Mouse (Mus musculus) left cerebral cortex, postnatal 25 days (tissue): ENCODE results near the gene Gm10198. TPM values are rescaled to one million over a fixed set of nuclear protein-coding genes. Genes with fewer than 3 reads are reported as not detected.

Source experiments
- DNase-seq, 2 experiments: peaks; one replicate each; pipeline ENCODE4 v3.0.0; 2022; ENCODE audit warnings: low spot score in 2 of 2, mixed read lengths in 1 of 2
- intact Hi-C: fragments of 180-260 bp; cut with DNase I; formaldehyde crosslinking; loops from one replicate; pipeline ENCODE4 v1.15.1; 2025
- total RNA-seq, 2 experiments: library from RNA; stranded (reverse); gene quantifications; 2 replicates each; pipeline ENCODE4 v1.2.3; 2021

Gene Gm10198
- total RNA-seq, 2 experiments from 2014 or later, result not detected

DNA sequence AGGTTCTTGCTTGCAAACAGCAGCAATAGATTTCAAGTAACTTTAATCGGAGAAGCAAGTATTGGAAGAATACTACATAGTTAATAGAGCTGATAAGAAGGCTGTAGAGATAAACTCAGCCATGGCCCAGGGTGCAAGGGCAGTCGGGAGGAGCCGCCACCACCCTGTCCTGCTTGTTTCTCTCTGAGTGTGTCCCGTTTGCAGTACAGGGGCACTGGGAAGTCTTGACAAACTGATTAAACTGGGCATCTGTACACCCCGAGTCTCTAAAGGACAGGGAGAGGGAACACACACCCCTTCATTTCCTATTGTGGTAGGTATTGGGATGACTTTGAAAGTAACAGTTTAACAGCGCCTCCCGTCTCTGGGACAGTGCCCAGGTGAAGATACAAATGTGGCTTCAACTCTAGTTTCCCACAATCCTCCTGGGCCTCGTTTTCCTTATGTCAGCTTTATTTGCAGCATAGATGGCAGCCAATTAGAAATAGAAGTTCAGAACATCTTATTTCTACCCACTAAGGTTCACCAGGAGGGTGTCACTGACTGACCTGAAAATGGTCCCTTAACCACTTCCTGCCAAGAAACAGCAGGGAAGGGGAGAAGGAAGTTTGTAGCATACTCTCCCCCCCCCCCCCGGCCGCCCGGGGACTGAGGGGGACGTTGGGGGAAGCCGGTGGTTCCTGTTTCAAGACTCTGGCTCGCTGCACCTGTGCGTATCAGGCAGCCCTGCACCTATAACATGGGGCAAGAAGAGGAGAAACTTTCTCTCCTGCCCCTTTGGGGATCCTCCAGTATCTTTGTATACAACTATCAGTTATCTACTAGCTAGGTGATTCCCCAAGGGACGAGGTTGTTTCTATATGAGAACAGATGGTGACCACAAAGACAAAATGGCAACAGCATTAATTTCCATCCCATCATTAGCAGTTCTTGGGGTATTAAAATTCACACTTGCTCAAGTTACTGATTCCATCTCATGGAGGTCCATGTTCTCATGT, 41.9 kb downstream of the Gm10198 start:
- intact Hi-C loops, result no loop called here
- DNase-seq, result no peak

DNA sequence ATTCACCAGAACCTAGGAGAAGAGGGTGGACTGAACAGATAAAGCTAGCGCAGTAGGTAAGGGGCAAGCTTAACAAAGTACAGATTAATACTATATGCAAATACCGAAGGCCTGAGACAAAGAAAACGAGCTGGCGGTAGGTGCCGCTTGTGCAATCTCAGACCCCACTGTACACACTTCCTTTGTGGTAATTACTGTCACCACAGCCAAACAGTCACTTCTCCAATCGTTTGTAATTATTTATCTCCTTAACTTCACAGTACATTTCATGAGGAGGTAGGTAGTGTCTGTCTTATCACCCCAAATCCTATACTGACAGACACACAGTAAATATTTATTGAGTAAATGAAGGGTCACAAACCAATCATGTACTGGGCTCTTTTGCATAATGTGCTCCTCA, 47.7 kb downstream of the Gm10198 start:
- DNase-seq, result no peak
- intact Hi-C loops, result no loop called here

Other genes with a start within 250 kb of the Gm10198 start
- gene Gpbp1, start 102.7 kb upstream of the Gm10198 start, total RNA-seq, result 10 to 100 TPM; 83.0 to 88.1 TPM
- gene Gm49496, start 42.8 kb upstream of the Gm10198 start, total RNA-seq, result not detected
- 10 to 100 TPM; 26.3 to 32.6 TPM for gene Mier3, start 88.2 kb downstream of the Gm10198 start, total RNA-seq
- 10 to 100 TPM in 1 of 2 experiments, 1 to 10 TPM in 1; 8.8 to 10.3 TPM for gene Map3k1, start 216.2 kb downstream of the Gm10198 start, total RNA-seq